Mouse (Mus musculus) lung, adult 2 months (tissue): ENCODE results near the gene Gm10277.

Source experiments
- CTCF ChIP-seq: fragments of 200-500 bp; IDR thresholded peaks from 2 replicates; pipeline ENCODE4 v1.5.1; 2011; ENCODE audit warnings: mild to moderate bottlenecking, low read length, control low read depth; ENCODE audit not compliant: insufficient read depth
- POLR2A ChIP-seq: fragments of 200-500 bp; IDR thresholded peaks from 2 replicates; pipeline ENCODE4 v1.6.1; 2011; ENCODE audit warnings: low read depth, mild to moderate bottlenecking, control low read depth, low read length, borderline replicate concordance; ENCODE audit errors: extremely low read depth

GRCm38 (mm10) chr11:77770346-77770745 is 17.2 kb downstream of the Gm10277 start:
- TF ChIP-seq POLR2A, result no peak
- no peak for TF ChIP-seq CTCF
